Mouse (Mus musculus) stomach, embryonic 16.5 days (tissue): ENCODE measurements around the gene Orai2. TPM values are rescaled to one million over a fixed set of nuclear protein-coding genes. Genes with fewer than 3 reads are reported as not detected.

Experiments
- ATAC-seq: fragments of 200-750 bp; cut with Nextera tagmentation; 2 replicates; pipeline ENCODE4 v1.8.0; 2017; ENCODE audit warnings: moderate number of reproducible peaks, moderate TSS enrichment; ENCODE audit not compliant: insufficient read depth, low FRiP score
- H3K27ac ChIP-seq: fragments of 300-500 bp; sonication (generic); 2 replicates; pipeline ENCODE4 v1.5.1; 2014; ENCODE audit warnings: low read length
- H3K27me3 ChIP-seq: fragments of 300-500 bp; sonication (generic); 2 replicates; pipeline ENCODE4 v1.6.1; 2014; ENCODE audit warnings: low read length, control low read depth, mixed read lengths; ENCODE audit not compliant: control insufficient read depth, insufficient read depth
- H3K36me3 ChIP-seq: fragments of 300-500 bp; sonication (generic); 2 replicates; pipeline ENCODE4 v1.6.1; 2014; ENCODE audit warnings: low read length; ENCODE audit not compliant: control insufficient read depth, insufficient read depth
- H3K4me1 ChIP-seq: fragments of 300-500 bp; sonication (generic); 2 replicates; pipeline ENCODE4 v1.6.1; 2014; ENCODE audit warnings: low read length, control low read depth, mixed read lengths; ENCODE audit not compliant: control insufficient read depth, insufficient read depth
- H3K4me2 ChIP-seq: fragments of 300-500 bp; sonication (generic); 2 replicates; pipeline ENCODE4 v1.6.1; 2014; ENCODE audit warnings: low read depth, low read length, mixed read lengths
- H3K4me3 ChIP-seq: fragments of 300-500 bp; sonication (generic); replicated peaks from 2 replicates; pipeline ENCODE4 v1.5.1; 2014; ENCODE audit warnings: mild to moderate bottlenecking, low read length
- H3K9ac ChIP-seq: fragments of 300-500 bp; sonication (generic); 2 replicates; pipeline ENCODE4 v1.6.1; 2014; ENCODE audit warnings: low read length
- H3K9me3 ChIP-seq: fragments of 300-500 bp; sonication (generic); replicated peaks from 2 replicates; pipeline ENCODE4 v1.6.1; 2016; ENCODE audit warnings: low read length, control low read depth; ENCODE audit not compliant: control insufficient read depth
- WGBS: fragments of 180-500 bp; shearing (Covaris S2); extraction: QIAGEN DNeasy Blood & Tissue Kit; methylation state at CpG from one replicate; pipeline ENCODE4 v1.1.7; 2014; 5-methylcytosine and 5-hydroxymethylcytosine counted together
- polyA plus RNA-seq: library from polyadenylated mRNA; unstranded; fragments of >200 nt; fragmentation: Nextera tagmentation; extraction: Ambion mirVana; gene quantifications from 2 replicates; pipeline ENCODE4 v1.2.1, GENCODE M21; 2015

Orai2 gene
- polyA plus RNA-seq, 1 experiment from 2014 or later: 8.4 TPM

DNA sequence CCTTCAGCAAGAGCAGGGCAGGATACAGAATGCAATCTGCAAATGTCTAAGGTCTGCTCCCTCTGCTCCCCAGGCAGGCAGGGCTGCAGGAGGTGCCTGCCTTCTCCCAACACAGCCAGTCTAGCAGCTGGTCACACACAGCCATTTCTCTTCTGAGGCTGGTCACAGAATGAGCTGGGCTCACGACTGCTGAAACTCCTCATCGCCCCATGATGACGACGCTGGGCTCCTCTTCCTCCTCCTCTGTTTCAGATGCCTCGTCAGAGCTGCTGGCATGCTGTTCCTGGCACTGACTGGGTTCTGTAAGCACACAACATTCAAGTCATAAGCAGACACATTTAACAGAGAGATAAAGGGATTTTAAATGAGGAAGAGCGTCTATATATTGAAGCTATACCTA is 10.7 kb upstream of the Orai2 start:
- no peak overlapping the region for H3K27ac ChIP-seq
- H3K9ac ChIP-seq: no peak overlapping the region
- H3K4me2 ChIP-seq: no peak overlapping the region
- no peak overlapping the region for H3K4me3 ChIP-seq
- H3K27me3 ChIP-seq: no peaks in the 10 kb centered on the region
- no peaks in the 10 kb centered on the region for H3K4me1 ChIP-seq
- ATAC-seq: no peak
- no peaks in the 10 kb centered on the region for H3K9me3 ChIP-seq
- 0 out of 2 replicates have a peak, but pooled peaks cover 3% of the 10 kb centered on the region for H3K36me3 ChIP-seq
- WGBS: 89% methylated on average over 6 of the region's 6 CpGs

DNA sequence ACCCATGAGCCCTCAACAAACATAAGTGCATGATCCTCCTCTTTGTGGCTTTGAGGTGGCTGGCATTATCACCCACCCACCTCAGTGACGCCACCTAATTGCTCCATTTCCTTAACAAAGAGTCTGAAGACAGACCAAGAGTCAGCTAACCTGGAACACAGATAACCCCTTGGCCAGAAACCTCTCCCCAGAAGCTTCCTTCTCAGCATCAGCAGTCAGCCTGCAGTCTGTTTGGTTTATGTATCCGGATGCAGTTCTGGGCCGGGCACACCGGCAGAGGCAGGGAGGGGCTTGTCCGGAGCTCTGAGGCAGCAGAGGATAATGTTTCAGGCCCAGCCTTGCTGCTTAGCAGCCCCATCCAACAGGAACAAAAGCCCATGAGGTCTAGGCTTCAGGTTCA is 9.1 kb upstream of the Orai2 start:
- 69% methylated on average over 5 of the region's 5 CpGs for WGBS

DNA sequence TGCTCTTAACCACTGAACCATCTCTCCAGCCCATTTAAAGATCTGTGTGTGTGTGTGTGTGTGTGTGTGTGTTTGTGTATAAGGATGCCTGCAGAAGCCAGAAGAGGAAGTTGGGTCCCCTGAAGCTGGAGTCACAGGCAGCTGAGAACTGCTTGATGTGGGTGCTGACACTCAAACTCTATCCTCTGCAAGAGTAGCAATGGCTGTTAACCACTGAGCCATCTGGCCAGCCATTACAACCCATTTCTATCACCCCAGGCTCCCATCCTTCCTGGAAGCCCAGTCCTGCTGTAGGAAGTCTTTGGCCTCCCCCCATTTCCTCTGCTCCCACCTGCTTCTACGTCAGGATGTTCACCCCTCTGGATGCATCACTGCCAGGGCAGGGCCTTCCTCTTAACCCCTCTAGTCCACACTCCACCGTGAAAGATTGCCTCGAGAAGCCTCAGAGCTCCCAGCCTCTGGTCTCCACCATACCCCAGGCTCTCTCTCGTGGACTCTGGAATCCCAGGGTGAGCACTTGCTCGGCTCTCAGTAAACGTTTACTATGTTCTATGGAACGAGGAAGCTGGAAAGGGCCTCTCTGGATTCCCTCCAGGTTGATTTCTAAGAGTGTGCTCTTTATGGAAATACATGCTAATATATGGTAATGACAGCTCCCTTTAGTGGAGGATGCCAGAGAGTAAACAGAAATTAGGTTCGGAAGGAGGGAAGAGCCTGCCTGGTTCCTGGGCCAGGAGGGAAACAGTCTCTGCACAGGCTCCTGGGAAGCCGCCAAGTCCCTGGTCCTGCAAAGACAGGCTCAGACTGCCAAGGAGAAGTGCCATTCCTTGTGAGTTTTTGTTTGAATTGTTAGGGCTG is 3.3 kb upstream of the Orai2 start:
- no peak overlapping the region for H3K4me3 ChIP-seq
- 27% methylated on average over 9 of the region's 9 CpGs for WGBS
- no peaks in the 10 kb centered on the region for H3K9me3 ChIP-seq
- peak overlapping the region; percentile 55; the same call in 1 of the 2 replicates for H3K9ac ChIP-seq
- ATAC-seq: peak; percentile 24; the same call in 1 of the 2 replicates
- H3K27ac ChIP-seq: peak overlapping the region; percentile 80
- 0 out of 2 replicates have a peak, but pooled peaks cover 3% of the 10 kb centered on the region for H3K36me3 ChIP-seq
- H3K4me2 ChIP-seq: peak overlapping the region; percentile 19; the same call in 1 of the 2 replicates
- peaks cover 12% of the 10 kb centered on the region for H3K4me1 ChIP-seq
- no peaks in the 10 kb centered on the region for H3K27me3 ChIP-seq

More for the DNA sequence above, 9.1 kb upstream of the Orai2 start:
- H3K36me3 ChIP-seq: 0 out of 2 replicates have a peak, but pooled peaks cover 3% of the 10 kb centered on the region
- no peak overlapping the region for H3K4me2 ChIP-seq
- no peaks in the 10 kb centered on the region for H3K27me3 ChIP-seq
- H3K27ac ChIP-seq: no peak overlapping the region
- no peak overlapping the region for H3K9ac ChIP-seq
- H3K4me3 ChIP-seq: no peak overlapping the region
- no peaks in the 10 kb centered on the region for H3K9me3 ChIP-seq
- ATAC-seq: no peak
- H3K4me1 ChIP-seq: no peaks in the 10 kb centered on the region

DNA sequence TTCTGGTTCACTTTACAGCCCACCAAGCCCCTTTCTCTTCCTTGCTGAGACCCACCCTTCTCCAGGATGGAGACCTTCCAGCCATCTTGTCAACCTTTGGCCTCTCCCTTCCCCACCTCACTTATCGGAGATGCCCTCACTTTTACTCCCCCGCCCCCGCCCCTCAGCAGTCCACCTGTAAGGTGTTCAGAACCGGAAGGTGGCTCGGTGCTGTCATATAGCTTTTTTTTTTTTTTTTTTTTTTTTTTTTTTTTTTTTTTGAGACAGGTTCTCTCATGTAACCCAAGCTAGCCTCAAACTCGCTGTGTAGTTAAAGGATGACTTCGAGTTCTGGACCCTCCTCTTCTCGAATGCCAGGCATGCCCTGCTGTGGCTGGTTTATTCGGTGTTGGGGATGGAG is 2.4 kb upstream of the Orai2 start:
- Histone ChIP-seq H3K36me3 (no peaks in the 10 kb centered on the region), H3K27me3 (no peaks in the 10 kb centered on the region), H3K4me3 (no peak overlapping the region), H3K9me3 (no peaks in the 10 kb centered on the region), H3K4me1 (peaks cover 12% of the 10 kb centered on the region), H3K9ac (no peak overlapping the region), H3K27ac (no peak overlapping the region), H3K4me2 (no peak overlapping the region)
- ATAC-seq: no peak
- 73% methylated on average over 9 of the region's 9 CpGs for WGBS

DNA sequence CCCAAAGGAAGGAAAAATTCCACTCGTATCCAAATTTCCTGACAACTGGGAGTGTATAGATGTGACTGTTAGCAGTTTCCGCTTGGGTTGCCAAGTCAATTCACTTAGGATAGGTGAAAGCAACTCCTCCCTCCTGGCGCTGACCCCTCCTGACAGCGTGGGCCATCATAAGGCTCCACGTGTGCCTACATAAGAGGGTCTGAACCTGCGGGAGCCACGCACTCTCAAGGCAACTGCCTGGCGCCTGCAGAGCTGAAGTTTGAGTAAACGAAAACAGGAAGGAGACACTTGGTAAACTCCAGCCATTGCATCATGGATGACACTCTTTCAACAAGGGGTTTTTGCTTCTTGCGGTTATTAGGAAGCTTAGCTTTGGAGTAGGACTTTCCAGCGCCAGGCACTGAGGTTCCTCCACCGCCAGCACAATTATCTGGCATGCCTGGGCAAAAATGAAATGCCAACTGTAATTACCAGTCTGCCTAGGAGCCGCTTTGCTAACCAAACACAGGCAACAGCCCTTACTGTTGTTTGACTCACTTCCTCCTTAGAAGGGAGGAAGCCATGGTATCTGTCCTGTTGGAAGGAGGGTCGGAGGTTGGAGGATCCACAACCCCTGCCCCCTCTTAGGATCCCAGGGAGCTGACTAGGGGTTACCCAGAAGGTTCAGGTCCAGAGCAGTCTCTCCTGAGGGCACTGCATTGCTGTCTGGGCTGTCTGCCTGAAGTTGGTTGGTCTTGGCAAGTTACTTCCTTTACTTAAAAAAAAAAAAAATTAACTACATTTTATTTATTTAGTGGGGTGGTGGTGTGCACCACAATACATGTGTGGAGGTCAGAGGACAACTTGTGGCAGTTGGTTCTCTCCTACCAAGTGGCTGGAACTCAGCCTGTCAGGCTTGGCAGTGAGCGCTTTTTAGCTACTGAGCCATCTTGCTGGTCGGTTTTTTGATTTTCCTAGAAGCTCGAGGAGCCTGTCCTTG is 1.1 kb upstream of the Orai2 start:
- Histone ChIP-seq H3K4me3 (peak overlapping the region; percentile 66), H3K9ac (peak overlapping the region; percentile 76), H3K4me2 (peak overlapping the region; percentile 98), H3K4me1 (peaks cover 12% of the 10 kb centered on the region), H3K36me3 (no peaks in the 10 kb centered on the region), H3K9me3 (no peaks in the 10 kb centered on the region), H3K27ac (peak overlapping the region; percentile 70), H3K27me3 (no peaks in the 10 kb centered on the region)
- no peak for ATAC-seq
- 26% methylated on average over 17 of the region's 17 CpGs for WGBS

DNA sequence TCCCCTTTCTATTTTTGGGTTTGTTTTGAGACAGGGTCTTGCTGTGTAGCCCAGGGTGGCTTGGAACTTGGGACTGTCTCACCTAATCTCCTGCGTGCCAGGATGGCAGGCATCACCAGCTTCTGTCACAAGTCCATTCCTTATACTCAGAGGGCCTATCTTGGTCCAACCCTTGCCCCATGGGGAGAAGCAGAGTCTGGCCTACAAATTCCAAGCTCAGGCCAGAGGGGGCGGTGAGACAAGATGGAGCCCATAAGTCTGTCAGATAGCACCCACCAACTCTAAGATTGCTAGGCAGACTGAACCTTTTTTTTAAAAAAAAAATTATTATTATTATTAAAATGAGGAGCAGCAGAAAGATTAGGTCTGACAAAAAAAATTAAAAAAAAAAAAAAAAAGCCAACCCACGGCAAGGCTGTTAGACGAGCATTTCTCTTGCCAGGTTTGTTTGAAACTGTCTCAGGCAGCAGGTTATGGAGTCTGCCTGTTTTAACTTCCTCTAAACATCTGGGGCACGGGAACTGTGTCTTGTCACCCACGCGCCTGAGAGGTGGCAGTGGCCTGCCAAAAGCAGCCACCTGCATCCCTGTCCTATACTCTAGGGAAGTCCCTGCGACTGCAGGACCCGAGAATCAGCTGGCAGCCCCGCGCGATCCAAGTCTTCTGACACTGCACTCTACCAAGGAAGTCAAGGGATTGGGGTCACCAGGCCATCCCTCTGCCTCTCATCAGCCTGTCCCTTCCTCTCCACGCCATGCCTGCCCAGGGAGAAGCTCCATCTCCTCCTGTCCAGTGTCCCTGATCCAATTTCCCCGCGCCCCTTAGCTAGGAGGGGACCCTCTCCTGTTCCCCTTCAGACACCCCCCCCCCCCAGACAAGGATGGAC is 644 bp downstream of the Orai2 start:
- Histone ChIP-seq H3K4me1 (peaks cover 12% of the 10 kb centered on the region), H3K9me3 (no peaks in the 10 kb centered on the region), H3K27ac (peak overlapping the region; percentile 27), H3K4me3 (peak overlapping the region; percentile 66), H3K36me3 (no peaks in the 10 kb centered on the region), H3K9ac (peak overlapping the region; percentile 76), H3K4me2 (peak overlapping the region; percentile 98), H3K27me3 (no peaks in the 10 kb centered on the region)
- peak; percentile 14; the same call in 1 of the 2 replicates for ATAC-seq
- 11% methylated on average over 15 of the region's 15 CpGs for WGBS

DNA sequence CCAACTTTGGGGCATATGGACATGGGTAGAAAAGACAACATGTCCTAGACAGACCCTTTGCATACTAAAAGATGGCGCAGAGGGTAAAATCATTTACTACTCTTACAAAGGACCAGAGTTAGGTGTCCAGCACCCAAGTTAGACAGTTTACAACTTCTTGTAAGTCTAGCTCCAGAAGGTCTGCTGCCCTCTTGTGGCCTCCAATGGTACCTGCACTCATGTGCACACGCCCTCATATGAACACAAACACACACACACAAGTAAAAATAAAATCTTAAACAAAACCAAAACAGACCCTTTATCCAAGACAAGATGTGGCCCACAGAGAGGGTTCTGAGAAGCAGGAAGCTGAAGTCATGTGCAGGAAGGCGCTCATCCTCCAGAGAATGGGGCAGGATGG is 2.4 kb downstream of the Orai2 start:
- H3K4me2 ChIP-seq: no peak overlapping the region
- no peaks in the 10 kb centered on the region for H3K36me3 ChIP-seq
- no peak overlapping the region for H3K27ac ChIP-seq
- H3K9me3 ChIP-seq: no peaks in the 10 kb centered on the region
- H3K4me1 ChIP-seq: peaks cover 12% of the 10 kb centered on the region
- no peak overlapping the region for H3K4me3 ChIP-seq
- WGBS: 95% methylated on average over 3 of the region's 3 CpGs
- ATAC-seq: no peak
- H3K9ac ChIP-seq: no peak overlapping the region
- no peaks in the 10 kb centered on the region for H3K27me3 ChIP-seq

DNA sequence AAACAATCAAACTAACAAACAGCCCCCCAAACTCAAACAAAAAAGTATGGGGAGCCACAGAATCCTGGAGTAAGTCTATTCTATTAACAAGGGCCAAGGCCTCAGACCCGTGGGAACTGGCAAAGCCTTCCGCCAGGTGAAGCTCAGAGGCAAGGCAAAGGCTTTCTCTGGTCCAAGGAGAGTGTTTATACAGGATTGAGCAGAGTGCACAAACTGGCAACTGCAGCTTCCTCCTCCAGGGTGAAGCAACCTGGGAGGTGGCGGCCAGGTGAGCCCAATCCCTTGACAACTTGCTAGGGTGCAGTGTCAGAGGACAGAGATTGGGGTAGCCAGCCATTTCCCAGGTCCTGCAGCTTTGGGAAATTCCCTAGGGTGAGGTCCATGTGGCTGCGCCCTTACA is 3.2 kb downstream of the Orai2 start:
- Histone ChIP-seq H3K4me2 (no peak overlapping the region), H3K36me3 (no peaks in the 10 kb centered on the region), H3K4me3 (no peak overlapping the region), H3K27me3 (no peaks in the 10 kb centered on the region), H3K9ac (no peak overlapping the region), H3K9me3 (no peaks in the 10 kb centered on the region), H3K27ac (no peak overlapping the region), H3K4me1 (peaks cover 12% of the 10 kb centered on the region)
- WGBS: 87% methylated on average over 4 of the region's 4 CpGs
- no peak for ATAC-seq
